Mouse (Mus musculus) CD4-positive helper T cell, adult 2 months (primary cell): Measurements from ENCODE around the gene Ifit3b.
A peak's percentile ranks its signal among the peaks of the same experiment; 100 is the strongest.
"Not testable (repeated sequence)": the region's sequence is repeated elsewhere in the genome, so short reads cannot be mapped to it uniquely, and the experiment has no call there.

Experiments
- DNase-seq: peaks from one replicate; pipeline ENCODE4 v3.0.0-alpha.2; 2012; ENCODE audit warnings: low read depth, missing footprints, low spot score

Ifit3b gene

DNA sequence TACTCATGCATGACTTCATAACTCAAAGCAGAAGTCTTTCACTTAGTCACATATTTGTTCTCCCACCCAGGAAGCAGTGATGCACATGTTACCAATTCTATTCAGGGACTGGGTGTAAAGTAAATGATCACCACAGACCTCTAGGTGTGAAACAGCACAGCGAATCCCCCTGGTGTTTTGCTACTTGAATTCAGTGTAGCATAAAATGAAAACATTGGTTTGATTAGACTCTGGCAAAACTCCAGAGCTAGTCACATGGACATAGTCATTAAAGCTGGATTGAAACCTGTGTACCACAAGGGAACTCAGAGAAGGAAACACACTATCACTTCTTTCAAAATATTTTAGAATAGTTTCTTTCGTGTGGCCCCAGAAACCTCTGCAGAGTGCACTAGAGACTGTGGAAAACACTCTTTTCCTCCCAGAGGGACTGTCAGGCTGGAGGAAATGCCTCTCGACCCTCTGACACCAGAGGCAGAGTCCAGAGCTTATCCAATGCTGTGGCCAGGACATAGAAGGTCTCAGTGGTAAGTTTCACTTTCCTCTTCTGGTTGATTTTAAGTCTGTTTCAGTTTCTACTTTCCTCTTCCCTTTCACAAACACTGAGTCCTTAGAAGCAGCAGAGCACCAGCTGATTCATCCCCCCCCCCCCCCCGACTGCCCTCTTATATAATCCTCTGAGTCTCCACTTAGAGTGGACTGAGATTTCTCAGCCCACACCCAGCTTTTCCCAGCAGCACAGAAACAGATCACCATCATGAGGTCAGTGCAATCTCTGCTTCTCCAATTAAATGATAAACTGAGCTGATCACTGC, at the start of gene Ifit3b:
TSS of gene Ifit3b (plus strand) at position 734 of the 815 bp plus-strand sequence.
- peak; percentile 62 for DNase-seq

DNA sequence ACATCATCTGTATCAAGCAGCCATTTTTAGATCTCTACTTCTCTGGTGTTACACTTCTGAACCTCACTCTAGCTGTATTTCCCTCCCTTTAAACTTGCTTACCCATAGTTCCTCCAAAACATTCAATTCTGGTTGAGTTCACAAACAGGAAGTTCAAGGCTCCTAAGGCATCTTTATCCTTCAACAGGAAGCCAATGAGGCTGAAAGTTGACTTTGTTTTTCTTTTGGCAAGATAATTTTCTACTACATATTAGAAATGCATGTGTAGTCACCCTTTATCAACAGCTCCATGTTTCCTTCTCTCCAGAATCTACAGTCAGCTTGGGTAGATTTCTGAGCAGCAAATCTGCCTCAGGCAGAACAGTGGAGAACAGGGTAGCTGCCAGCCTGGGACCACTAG, 45.2 kb upstream of the Ifit3b start:
- DNase-seq: peak; percentile 32

DNA sequence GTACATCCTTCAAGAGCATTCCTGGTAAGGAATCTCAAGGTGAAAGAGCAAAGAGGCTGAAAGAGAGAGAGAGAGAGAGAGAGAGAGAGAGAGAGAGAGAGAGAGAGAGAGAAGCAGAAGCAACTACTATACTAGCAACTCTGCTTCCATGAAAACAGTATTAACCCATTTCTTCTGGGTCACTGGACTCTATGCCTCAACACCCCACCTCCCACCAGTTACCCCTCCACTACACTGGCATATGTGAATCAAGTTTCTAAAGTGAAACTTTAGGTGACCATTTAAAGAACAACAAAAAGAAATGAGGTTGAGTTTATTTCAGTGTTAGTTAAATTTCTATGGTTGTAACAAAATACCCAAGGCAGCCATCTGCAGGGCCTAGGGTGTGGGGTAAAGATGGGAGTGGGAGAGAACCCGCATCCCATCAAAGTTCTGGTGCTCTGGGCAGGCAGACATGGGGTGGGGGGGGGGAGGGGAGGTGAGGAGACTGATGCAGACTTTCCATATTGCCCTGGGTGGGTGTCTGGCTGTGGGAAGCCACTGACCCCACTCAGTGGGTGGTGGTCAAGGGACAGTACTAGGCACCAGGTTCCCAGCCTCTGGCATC, 41.5 kb upstream of the Ifit3b start:
- DNase-seq: no peak

DNA sequence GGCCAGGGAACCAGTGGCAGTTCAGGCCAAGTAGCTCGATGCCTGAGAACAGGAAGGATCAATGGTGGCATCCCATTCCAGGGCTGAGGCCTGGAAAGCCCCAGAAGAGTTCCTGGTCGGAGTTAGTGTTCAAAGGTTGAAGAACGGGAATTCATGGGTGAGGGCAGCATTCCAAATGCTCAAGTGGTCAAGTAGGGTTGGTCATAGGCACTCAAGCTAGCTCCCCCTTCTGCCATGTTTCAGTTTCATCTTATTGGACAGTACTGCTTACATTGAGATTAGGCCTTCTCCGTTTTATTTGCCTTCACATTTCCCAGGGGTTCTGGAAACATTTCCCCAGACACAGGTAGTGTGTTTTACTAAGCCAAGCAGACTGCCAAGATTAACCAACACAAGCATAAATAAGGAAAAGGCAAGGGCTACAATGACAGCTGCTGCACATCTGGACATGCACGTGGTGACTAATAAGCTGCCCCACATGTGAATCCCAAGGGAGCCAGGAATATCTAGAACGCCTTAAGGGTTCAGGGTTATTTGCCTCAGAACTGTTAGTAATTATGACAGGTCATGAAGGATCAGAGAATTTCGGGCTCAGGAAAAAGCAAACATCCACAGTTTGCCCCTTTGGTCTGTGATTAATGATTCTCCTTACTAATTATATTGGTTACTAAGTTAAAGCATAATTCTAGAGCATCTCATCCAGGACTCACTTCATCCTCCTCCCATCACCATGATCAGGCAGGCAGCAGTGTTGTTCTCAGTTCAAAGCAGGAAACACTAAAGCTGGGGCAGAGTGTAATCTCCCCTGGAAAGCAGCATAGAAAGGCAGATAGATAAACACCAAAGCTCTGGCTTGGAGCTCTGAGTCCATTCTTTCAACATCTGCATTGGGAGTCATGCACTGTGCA, 38.5 kb upstream of the Ifit3b start:
- DNase-seq: no peak

DNA sequence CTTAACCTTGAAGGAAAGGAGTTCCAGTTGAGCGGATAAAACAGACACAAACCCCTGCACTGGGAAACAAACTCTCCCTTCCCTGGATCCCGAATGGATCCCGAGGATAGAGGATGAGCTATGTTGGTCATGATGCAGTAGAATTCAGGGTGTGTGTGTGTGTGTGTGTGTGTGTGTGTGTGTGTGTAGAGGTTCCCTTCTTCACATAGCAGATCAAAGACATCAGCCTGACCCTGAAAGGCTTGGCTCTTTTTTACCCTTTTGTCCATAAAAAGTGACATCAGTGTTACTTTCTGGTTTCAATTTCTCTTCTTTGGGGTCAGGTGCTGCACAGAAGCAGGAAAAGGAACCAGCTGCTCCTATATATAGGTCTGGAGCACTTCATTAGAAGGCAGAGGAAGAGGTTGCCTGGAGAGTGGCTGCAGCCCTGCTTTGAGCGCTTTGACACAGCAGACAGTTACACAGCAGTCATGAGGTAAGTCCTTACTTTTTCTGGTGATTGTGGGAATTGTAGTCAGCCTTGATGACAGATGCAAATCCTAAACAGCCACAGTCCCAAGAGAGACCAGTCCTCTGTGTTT, 37.8 kb upstream of the Ifit3b start:
- DNase-seq: peak; percentile 35

DNA sequence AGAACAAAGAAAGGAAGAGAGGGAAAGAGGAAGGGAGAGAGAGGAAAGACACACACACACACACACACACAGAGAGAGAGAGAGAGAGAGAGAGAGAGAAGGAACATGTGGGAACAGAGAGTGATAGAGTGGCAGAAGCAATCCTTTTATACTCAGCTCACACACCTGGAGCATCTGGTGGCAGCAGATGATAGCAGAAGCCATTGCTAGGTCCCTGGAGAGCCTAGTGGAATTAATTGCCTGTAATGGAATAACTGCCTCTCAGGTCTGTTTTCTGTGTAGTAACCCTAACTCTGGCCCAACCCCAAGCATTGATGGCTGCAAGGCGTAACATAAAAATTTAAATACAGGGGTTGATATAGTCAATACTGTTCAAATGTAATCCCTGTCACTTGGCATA, 36.7 kb upstream of the Ifit3b start:
- DNase-seq: no peak

DNA sequence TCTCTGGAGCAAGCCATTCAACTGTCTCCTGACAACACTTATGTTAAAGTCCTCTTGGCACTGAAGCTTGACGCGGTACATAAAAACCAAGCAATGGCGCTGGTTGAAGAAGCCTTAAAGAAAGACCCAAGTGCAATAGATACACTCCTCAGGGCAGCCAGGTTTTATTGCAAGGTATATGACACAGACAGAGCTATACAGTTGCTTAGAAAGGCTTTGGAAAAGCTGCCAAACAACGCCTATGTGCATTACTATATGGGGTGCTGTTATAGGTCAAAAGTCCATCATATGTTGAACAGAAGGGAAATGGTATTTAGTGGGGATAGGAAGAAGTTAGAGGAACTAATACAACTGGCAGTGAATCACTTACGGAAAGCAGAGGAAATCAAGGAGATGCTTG, 34.1 kb upstream of the Ifit3b start:
- DNase-seq: no peak

DNA sequence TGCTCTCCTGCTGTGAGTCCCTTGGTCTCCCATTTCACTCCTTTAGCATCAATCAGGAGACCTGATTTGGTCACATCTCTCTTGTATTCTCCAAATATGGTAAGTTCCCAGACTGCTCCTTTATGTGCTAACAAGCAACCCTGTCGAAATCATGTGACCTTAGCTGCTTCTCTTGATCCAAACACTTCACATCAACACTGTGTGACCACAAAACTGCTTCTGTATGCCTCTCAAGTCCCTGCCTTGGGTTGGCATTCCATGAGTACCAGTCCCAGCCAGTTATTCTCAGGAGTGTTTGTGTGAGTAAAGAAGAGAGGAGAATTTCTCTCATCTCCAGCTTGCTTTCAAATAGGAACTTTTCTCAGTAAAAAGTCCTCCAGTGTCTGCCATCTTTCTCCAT, 30.6 kb upstream of the Ifit3b start:
- no peak for DNase-seq

DNA sequence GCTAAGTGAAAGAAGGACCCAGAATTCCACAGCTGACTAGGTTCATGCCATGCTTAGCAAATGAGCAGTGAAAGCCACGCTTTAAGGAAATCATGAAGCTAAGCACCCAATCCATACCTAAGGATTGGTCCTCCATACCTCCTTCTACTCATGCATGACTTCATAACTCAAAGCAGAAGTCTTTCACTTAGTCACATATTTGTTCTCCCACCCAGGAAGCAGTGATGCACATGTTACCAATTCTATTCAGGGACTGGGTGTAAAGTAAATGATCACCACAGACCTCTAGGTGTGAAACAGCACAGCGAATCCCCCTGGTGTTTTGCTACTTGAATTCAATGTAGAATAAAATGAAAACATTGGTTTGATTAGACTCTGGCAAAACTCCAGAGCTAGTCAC, 25.1 kb upstream of the Ifit3b start:
- not testable (repeated sequence) for DNase-seq

DNA sequence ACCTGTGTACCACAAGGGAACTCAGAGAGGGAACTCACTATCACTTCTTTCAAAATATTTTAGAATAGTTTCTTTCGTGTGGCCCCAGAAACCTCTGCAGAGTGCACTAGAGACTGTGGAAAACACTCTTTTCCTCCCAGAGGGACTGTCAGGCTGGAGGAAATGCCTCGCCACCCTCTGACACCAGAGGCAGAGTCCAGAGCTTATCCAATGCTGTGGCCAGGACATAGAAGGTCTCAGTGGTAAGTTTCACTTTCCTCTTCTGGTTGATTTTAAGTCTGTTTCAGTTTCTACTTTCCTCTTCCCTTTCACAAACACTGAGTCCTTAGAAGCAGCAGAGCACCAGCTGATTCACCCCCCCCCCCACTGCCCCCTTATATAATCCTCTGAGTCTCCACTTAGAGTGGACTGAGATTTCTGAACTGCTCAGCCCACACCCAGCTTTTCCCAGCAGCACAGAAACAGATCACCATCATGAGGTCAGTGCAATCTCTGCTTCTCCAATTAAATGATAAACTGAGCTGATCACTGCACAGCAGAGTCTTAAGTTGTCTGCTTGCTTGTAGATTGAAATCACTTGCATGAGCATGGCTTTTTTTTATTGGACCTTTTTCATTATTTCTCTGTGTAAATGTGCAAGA, 24.5 kb upstream of the Ifit3b start, which contains the start of gene Ifit3:
TSS of gene Ifit3 (plus strand) at position 406 of the 641 bp plus-strand sequence.
- not testable (repeated sequence) for DNase-seq

DNA sequence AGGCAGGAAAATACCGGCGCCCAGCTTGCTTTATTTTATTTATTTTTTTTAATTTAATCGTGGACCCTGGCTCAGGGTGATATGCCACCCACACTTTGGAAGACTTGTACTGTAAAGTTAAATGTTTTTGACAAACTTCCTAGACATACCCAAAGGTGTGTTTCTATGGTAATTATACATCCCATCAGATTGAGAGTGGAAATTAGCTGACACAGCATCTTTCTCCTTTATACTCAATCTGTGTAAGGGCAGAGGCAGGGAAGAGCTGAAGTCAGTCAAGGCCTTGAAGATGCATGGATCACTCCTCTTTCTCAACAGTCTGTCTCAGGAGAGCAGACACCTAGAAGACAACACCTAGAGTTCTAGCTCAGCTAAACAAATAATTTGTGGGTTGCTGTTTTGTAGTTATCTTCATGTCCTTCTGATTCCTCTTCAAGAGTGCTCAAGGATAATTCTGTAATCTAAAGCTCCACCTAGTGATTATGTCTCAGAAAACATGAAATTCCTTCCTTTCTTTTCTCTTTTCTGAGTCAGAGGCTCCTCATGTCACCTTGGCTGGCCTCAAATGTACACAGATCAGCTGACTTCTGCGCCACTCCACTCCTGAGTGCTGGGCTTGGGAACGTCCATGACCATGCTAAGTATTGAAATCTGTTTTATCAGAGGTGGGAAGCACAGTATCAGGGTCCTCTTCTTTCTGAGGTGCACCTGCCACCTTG, 21.9 kb upstream of the Ifit3b start:
- DNase-seq: not testable (repeated sequence)

DNA sequence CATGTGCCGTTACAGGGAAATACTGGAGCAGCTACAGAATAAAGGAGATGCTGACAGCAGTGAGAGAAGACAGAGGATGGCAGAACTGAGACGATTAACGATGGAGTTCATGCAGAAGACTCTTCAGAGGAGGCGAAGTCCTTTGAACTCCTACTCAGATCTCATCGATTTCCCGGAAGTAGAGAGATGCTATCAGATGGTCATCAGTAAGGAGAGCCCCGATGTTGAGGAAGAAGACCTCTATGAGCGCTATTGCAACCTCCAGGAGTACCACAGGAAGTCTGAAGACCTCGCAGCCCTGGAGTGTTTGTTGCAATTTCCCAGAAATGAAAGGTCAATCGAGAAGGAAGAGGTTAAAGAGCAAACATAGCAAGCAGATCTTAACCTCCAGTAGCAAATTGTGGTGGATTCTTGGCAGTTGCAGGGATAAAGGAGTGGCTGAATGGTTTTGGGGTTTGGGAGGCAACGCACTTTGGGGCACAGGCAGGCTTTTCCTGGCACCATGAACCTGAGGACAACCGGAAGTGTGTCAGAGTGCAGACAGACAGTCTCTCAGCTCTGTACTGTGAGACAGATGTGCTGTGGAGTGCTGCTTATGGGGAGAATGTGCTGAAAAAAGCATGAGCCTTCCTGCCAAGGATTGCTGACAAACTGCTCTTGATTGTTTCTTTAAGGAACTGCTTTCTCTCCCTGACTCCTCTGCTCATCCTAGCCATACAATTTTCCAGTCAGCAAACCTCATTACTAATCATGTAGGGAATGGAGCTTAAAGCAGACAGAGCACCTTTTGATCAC, 19.7 kb upstream of the Ifit3b start:
- peak; percentile 42 for DNase-seq

DNA sequence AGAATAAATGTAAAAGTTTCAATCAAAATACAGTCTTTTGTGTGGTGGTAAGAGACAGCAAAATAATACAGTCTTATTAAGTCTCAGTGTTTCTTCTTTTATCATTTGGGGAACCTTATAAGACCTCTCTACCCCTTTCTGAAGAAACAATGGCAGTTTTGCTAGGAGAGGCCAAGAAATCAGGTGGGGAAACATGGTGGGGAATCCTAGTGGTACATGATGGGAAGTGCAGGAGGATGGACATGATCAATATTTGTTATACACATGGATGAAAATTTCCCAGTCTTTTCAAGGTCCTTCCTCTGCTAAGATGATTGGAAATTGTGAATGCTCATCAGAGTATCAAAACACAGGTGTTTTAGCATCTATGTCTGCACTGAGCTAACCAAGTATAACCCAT, 18.8 kb upstream of the Ifit3b start:
- DNase-seq: no peak

DNA sequence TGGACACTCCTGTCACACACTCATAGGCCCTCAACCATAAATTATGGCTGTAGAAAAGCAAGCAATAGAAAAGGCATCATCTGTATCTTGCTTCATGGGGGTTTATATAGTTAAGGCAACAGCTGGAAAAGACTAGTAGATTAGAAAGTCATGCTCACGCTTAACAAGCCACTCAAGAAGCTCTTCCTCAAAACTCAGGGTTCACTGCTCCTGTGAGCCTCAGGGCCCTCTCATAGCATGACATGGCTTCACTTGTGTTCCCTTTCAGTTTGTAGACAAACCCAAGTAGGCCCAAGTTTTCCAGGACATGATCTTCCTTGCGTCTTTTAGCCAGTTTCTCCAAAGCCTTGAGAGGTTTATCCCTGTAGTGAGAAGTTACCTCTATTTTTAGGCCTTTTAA, 14.3 kb upstream of the Ifit3b start:
- no peak for DNase-seq

DNA sequence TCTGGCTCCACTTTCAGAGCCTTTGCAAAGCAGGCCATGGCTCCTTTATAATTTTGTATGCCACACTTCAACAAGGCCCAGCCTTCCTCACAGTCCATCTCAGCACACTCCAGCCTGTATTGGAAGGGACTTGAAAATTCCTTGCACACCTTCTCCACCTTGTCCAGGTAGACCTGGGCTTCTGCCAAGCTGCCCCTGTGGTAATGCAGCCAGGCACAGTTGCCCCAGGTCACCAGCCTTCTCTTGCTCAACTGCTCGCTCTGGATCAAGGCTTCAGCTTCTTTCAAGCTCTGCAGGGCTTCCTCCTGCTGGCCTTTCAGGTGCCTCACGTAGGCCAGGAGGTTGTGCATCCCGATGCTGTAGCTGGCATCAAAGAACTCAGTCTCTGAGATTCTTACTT, 13.2 kb upstream of the Ifit3b start:
- not testable (repeated sequence) for DNase-seq

DNA sequence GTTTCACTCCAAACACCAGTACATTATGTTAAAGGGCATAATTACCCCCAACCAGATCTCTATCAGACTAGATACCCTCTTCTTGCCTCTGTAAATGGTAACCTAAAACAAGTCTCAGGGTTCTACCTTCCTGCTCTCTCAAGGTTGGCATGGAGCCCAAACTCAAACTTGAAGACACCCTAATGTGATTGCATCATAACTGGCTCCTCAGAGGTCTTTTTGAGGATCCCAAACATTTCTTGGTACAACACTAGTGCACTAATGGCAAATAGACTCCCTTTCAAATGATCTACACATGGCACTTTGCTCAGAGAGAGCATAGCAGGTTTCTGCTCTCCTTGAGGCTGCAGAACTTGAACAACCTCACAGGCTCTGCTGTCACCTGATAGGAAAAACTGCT, 11.0 kb upstream of the Ifit3b start:
- peak; percentile 39 for DNase-seq

DNA sequence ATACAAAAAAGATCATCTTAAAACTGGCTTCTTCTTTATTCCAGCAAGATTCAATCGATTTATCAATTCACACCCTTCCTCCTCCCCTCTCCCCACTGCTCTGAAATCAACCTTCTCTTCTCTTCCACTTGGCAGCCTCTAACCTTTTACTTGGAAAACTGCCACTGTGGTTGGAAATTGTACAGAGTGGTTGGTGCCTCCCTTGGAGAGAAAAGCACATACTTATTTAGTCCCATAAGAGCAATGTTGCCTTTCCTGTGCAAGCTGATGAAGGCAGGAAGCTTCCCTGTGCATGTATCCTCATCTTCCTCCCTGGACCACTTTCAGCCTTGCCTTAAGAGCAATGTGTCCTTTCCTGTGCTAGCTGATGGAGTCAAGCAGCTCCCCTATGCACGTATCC, 9.4 kb upstream of the Ifit3b start:
- no peak for DNase-seq

DNA sequence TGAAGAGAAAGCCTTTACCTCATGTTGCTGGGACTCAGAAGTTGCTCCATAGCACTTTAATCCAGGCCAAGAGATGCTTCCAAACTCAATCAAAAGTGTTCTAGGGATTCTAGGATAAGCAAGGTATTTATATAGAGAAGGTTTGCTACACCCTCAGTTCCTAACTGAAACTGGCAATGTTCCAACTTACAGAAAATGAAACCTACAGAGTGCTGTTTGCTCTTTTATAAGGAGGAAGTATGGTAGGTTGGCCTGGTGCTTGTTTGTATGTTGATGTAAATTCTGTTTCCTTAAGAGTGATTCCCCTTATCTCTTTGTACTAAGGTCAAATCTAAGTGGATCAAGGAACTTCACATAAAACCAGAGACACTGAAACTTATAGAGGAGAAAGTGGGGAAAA, 8.5 kb upstream of the Ifit3b start:
- peak; percentile 82 for DNase-seq

DNA sequence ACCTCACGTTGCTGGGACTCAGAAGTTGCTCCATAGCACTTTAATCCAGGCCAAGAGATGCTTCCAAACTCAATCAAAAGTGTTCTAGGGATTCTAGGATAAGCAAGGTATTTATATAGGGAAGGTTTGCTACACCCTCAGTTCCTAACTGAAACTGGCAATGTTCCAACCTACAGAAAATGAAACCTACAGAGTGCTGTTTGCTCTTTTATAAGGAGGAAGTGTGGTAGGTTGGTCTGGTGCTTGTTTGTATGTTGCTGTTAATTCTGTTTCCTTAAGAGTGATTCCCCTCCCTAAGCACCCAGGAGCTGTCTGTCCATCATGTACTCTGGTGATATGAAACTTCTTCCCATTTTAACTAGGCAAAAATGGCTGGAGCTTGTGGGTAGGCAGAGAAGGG, 5.9 kb upstream of the Ifit3b start, which contains the start of gene Ifit1bl1:
TSS of gene Ifit1bl1 (minus strand) at position 69 of the 400 bp plus-strand sequence.
- DNase-seq: peak; percentile 81

DNA sequence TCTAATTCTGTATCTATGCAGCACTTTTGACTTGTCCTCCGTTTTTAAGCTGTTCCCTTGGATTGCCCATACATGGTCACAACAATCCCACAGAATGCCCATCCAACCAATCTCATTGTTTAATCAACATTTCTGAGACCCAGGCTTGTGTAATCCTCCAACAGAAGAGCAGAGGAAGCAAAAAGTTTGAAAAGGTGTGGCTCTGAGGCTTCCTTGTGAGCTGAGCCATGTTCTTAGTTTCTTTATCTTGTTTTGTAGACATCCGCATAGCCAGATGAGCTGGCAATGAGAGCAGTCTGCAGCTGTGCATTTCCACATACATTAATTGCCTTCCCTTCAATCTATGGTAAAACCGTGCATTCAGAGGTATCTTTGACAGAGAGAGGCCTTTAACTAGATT, 2.3 kb upstream of the Ifit3b start:
- peak; percentile 41 for DNase-seq
